Mouse (Mus musculus) MEL (cell line): Measurements from ENCODE around the gene Tmem144.

ENCODE experiments used
- CTCF ChIP-seq, 3 experiments: IDR thresholded peaks in 2 of 3; conservative IDR thresholded peaks in 1 of 3; 2 replicates each; pipeline ENCODE4 v1.5.1; 2011 to 2012; ENCODE audit warnings: low read length in 3 of 3, low read depth in 2 of 3, mild to moderate bottlenecking in 2 of 3, improper control_type of control experiment in 1 of 3, inconsistent platforms in 1 of 3, mixed read lengths in 1 of 3, moderate library complexity in 1 of 3; ENCODE audit not compliant: control insufficient read depth in 1 of 3, insufficient read depth in 1 of 3, poor library complexity in 1 of 3, severe bottlenecking in 1 of 3
- E2F4 ChIP-seq: IDR thresholded peaks from 2 replicates; pipeline ENCODE4 v1.6.1; 2011; ENCODE audit warnings: low read depth, low read length, improper control_type of control experiment, borderline replicate concordance
- EP300 ChIP-seq, 2 experiments: IDR thresholded peaks; 2 replicates each; pipeline ENCODE4 v1.6.1; 2011; ENCODE audit warnings: improper control_type of control experiment in 2 of 2, low read length in 2 of 2, low read depth in 1 of 2, mild to moderate bottlenecking in 1 of 2
- GABPA ChIP-seq: IDR thresholded peaks from 2 replicates; pipeline ENCODE4 v1.6.1; 2012; ENCODE audit warnings: low read depth, mild to moderate bottlenecking, inconsistent platforms, low read length, improper control_type of control experiment, moderate library complexity
- GATA1 ChIP-seq: IDR thresholded peaks from 2 replicates; pipeline ENCODE4 v1.6.1; 2011; ENCODE audit warnings: low read depth, low read length, improper control_type of control experiment
- MAX ChIP-seq: IDR thresholded peaks from 2 replicates; pipeline ENCODE4 v1.6.1; 2011; ENCODE audit warnings: low read length, improper control_type of control experiment
- MEF2A ChIP-seq: IDR thresholded peaks from 2 replicates; pipeline ENCODE4 v1.6.1; 2014; ENCODE audit warnings: low read depth, mild to moderate bottlenecking, inconsistent platforms, low read length, improper control_type of control experiment; ENCODE audit not compliant: poor library complexity, insufficient replicate concordance, severe bottlenecking; ENCODE audit errors: extremely low read depth
- POLR2A ChIP-seq, 2 experiments: IDR thresholded peaks; 2 replicates each; pipeline ENCODE4 v1.6.1; 2011 to 2012; ENCODE audit warnings: low read length in 2 of 2, mild to moderate bottlenecking in 2 of 2, control low read depth in 1 of 2, improper control_type of control experiment in 1 of 2, low read depth in 1 of 2, moderate library complexity in 1 of 2; ENCODE audit not compliant: control insufficient read depth in 1 of 2, insufficient read depth in 1 of 2, poor library complexity in 1 of 2
- POLR2AphosphoS5 ChIP-seq: IDR thresholded peaks from 2 replicates; pipeline ENCODE4 v1.6.1; 2012; ENCODE audit warnings: low read depth, borderline replicate concordance, mild to moderate bottlenecking, inconsistent platforms, low read length, moderate library complexity, mixed read lengths
- RCOR1 ChIP-seq: IDR thresholded peaks from 2 replicates; pipeline ENCODE4 v1.6.1; 2012; ENCODE audit warnings: low read depth, mild to moderate bottlenecking, inconsistent platforms, low read length, improper control_type of control experiment
- TBP ChIP-seq: IDR thresholded peaks from 2 replicates; pipeline ENCODE4 v1.8.0; 2011; ENCODE audit warnings: low read depth, low read length, improper control_type of control experiment
- ZNF384 ChIP-seq: IDR thresholded peaks from 2 replicates; pipeline ENCODE4 v1.6.1; 2012; ENCODE audit warnings: low read depth, mild to moderate bottlenecking, inconsistent platforms, low read length, improper control_type of control experiment

DNA sequence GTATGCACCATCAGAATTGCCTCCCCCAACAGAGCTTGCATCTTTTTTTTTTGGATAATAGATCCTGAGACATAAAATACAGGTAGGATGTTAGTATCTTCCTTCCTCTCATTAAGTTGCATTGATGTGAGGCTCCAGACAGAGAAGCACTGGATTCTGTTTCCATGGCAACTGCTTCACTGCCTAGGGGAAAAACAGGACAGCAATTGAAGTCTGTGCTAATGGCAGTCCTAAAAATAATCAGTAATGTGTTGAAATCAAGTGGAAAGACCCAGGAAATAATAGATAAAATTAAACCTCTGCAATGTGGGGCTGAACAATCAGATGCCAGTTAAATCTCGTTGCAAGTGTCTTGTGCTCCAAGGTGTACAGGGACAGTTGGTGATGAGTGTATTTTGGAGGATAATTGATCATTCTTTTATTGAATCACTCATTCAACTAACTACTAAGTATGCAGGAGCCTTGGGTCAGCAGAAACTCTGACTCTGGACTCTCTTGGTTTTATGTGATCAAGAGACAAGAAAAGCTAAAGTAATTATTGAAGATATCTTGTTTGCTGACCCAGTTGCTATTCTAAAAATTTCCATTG is 14.6 kb upstream of the Tmem144 start:
- no peak for TF ChIP-seq CTCF (IDR thresholded peaks at IDR 0.05 in 2 of 3, conservative IDR thresholded peaks at IDR 0.05 in 1 of 3; ENCODE audit: control insufficient read depth in 1 of 3, insufficient read depth in 1 of 3, low read depth in 2 of 3, low read length in 3 of 3, poor library complexity in 1 of 3, severe bottlenecking in 1 of 3)
- no peak for TF ChIP-seq E2F4
- TF ChIP-seq EP300 (IDR thresholded peaks at IDR 0.05; ENCODE audit: low read depth in 1 of 2, low read length in 2 of 2) = no peak
- TF ChIP-seq POLR2A (IDR thresholded peaks at IDR 0.05; ENCODE audit: control insufficient read depth in 1 of 2, insufficient read depth in 1 of 2, low read depth in 1 of 2, low read length in 2 of 2, poor library complexity in 1 of 2) = no peak
- TF ChIP-seq MAX = no peak
- no peak for TF ChIP-seq POLR2AphosphoS5
- no peak for TF ChIP-seq RCOR1
- TF ChIP-seq TBP = no peak
- no peak for TF ChIP-seq ZNF384
- no peak for TF ChIP-seq GATA1
- no peak for TF ChIP-seq MEF2A
- TF ChIP-seq GABPA = no peak
